Mouse (Mus musculus) MN1 (cell line): Measurements from ENCODE around the gene Olfr1450.
"Not testable (repeated sequence)": the region's sequence is repeated elsewhere in the genome, so short reads cannot be mapped to it uniquely, and the experiment has no call there.

Experiments used
- DNase-seq: peaks from one replicate; pipeline ENCODE4 v3.0.0-alpha.2; 2016; ENCODE audit warnings: low spot score

Olfr1450 gene

GRCm38 (mm10) chr19:12949958-12950357 is at the start of gene Olfr1450:
TSS of gene Olfr1450 (plus strand) at chr19:12950258.
- DNase-seq, result no peak

- DNase-seq, result no peak
Observed at GRCm38 (mm10) chr19:12903643-12904042, 46.4 kb upstream of the Olfr1450 start, which contains the start of gene Olfr1447. TSS of gene Olfr1447 (minus strand) at chr19:12903743.

GRCm38 (mm10) chr19:12924319-12924718 is 25.7 kb upstream of the Olfr1450 start, which contains the start of gene Olfr1448:
TSS of gene Olfr1448 (minus strand) at chr19:12924419.
- DNase-seq, result no peak

- no peak for DNase-seq
Observed at GRCm38 (mm10) chr19:12930540-12930939, 19.5 kb upstream of the Olfr1450 start, which contains the start of gene Olfr1449. TSS of gene Olfr1449 (plus strand) at chr19:12930840.

- DNase-seq, result not testable (repeated sequence)
Observed at GRCm38 (mm10) chr19:12970082-12970481, 20.0 kb downstream of the Olfr1450 start.

- DNase-seq, result not testable (repeated sequence)
Observed at GRCm38 (mm10) chr19:12992316-12992715, 42.3 kb downstream of the Olfr1450 start.

- no peak for DNase-seq
Observed at GRCm38 (mm10) chr19:12994714-12995113, 44.7 kb downstream of the Olfr1450 start, which contains the start of gene Olfr1451. TSS of gene Olfr1451 (plus strand) at chr19:12995014.
